Mouse (Mus musculus) right cerebral cortex, postnatal 25 days (tissue): ENCODE data around the gene Selplg.
A peak's percentile ranks its signal among the peaks of the same experiment; 100 is the strongest.

Experiments used
- DNase-seq: peaks from one replicate; pipeline ENCODE4 v3.0.0; 2022

The Selplg gene

GRCm38 (mm10) chr5:113853541-113853940 lies 21.1 kb upstream of the Selplg start:
- no peak for DNase-seq

DNA sequence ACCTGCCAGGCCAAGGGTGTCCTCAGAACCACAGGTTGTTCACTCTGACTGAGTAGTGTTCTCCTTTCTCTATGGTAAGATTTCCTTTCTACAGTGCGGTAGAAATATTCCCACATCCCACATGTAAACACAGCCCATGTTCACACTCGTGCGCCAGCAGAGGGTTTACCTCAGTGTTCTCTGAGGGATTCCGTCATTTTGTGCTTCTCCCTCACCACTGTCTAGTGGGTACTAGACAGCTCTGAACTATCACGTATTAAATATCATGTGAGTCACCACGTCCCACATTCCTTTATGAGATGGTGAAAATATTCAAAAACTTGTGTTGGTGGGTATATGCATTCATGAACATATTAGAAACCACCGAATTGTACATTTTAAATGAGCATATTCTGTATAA lies 20.0 kb upstream of the Selplg start:
- DNase-seq, result no peak

GRCm38 (mm10) chr5:113850680-113851230 lies 18.3 kb upstream of the Selplg start:
- DNase-seq, result no peak

GRCm38 (mm10) chr5:113847636-113848035 lies 15.2 kb upstream of the Selplg start:
- no peak for DNase-seq

DNA sequence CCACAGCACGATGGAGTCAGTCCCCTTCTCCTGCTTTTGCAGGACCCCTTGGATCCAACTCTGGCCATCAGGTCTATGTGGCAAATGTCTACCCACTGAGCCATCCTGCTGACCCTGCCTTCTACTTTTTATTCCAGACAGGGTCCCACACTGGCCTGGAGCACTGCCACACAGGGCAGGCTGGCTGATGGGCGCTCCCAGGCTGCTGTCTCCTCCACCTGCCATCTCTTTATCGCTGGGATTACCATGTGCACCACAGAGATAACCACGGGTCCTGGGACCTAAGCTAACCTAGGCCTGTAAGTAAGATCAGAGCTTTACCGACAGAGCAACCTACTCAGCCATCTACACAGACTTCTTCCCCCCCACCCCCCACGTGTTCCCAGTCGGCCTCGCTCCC lies 14.2 kb upstream of the Selplg start:
- DNase-seq, result no peak

GRCm38 (mm10) chr5:113845627-113846026 lies 13.2 kb upstream of the Selplg start:
- no peak for DNase-seq

DNA sequence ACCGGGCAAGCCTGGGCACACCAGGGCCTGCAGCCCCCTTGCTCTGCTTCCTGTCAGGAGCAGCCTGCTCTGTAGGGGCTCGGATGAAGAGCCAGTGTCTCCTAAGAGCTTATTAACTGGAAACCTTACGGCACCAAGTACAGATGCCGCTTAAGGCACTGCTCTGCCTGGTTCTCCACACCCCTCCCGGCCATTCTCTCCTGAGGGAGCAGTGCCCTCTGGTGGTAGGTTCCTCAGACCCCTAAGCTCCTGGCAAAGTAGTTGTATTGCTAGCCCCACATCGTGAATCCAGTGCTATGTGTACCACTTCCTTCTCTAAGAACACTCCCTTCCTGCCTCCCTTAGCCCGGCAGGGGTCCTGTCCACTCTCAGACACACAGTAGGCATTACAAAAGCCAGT lies 12.3 kb upstream of the Selplg start:
- peak; percentile 74 for DNase-seq

DNA sequence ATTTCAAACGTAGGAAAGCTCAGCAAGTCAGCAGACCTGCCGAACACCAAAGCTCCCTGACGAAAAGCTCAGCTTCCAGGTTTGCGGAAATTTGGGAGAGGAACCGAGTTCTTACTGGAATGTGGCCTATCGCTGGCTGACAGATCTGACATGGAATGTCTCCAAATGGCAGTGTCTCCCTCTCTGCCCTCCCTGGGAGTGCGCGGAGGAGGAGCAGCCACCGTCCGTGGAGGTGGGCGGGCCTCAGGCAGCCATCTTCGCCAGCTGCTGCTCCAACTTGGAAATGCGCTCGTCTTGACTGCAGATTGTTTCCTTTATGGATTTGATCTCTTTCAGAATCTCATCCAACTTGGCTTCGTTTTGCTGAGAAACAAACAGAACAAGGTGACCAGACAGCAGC lies 11.7 kb upstream of the Selplg start:
- no peak for DNase-seq

DNA sequence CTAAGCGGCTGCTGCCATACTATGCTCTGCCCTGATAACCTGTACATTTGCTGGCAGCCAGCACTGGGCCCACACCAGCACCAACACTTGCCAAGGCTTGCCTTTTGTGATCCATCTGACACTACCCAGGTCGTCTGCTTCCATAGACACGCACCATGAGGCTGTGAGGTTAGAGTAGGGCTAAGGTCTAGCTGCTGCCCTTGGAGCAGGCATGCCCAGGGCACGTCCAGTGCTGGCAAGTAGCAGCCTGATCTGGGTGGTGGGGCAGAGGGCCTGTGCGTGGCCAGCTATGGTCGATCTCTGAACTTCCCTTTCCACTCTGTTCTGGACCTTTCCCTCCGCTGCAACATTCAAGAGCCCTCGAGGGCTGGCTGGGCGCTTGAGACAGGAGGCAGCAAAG lies 10.5 kb upstream of the Selplg start:
- no peak for DNase-seq

GRCm38 (mm10) chr5:113842244-113842643 lies 9.8 kb upstream of the Selplg start:
- no peak for DNase-seq

DNA sequence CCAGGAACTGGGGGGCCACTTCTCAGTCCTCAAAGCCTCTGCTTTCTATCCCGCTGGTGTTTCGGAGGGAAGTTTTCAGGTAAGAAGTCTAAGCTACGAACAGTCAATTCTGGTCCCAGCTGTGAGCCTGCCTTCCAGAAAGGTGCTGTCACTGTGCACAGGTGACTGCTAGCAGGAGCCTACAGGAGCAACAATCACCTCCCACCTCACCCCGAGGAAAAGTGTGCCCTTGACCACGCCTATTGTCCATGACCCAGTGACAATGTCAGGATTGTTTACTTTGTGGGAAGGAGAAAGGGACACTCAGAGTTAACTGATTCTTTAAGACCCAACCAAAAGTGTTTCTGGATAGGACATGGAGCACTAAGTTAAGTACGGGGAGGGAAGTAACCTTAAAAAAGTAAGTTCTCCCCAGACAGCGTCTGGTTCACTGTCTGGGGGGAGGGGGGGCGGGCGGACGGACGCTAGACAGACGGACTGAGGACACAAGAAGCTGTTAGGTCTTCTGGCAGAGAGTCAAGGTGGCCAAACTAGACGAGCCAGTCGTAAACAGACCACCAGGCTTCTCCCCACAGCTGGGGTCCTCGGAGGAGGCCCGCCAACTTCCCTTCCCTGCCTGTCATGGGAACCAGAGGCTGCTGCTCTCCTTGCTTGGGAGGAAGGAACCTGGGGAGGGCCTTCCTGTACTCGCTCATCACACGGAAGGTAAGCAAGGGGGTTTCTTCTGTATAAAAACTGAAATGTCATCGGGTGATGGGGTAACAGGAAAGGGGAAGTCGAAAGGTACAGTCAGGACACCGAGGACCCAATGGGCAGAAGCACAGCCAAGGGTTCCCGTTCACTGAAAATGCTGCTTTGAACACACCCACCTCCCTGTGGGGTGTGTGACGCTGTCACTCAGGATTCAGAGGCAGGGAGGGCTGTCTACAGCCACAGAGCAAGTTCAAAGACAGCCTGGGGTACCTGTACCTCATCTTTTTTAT lies 9.1 kb upstream of the Selplg start:
- no peak for DNase-seq

DNA sequence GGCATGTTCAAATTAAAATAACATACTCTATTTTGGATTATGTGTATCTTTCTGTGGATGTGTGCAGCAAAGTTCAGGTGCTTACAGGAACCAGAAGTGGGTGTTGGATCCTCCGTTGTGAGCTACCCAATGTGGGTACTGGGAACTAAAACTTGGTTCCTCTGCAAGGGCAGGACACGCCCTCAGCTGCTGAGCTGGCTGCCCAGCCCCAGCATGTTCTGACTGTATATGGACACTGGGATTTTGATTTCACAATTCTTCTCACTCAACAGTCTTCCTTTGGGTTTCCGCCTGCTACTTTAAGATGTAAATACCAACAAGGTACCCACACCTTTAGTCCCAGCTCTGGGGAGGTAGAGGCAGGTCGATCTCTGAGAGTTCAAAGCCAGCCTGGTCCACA lies 8.0 kb upstream of the Selplg start:
- DNase-seq, result no peak

DNA sequence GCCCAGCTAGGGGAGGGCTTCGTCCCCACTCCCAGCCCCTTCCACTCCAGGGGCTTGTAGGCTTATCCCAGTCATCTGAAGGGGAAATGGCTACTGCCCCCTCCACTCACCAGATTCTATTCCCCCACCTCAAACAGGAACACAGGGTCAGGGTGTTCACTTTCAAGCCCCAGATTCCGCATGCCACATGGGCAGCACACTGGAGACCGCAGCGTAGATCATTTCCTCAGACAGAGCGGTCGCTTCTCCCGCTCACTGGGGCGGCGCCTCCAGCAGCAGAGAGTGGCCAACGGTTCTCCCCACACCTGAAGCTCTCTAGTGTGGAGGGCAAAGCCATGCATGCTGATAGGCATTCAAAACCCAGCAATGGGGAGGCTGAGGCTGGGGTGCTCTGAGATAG lies 4.5 kb upstream of the Selplg start:
- DNase-seq, result no peak

GRCm38 (mm10) chr5:113833316-113833947 lies 988 bp upstream of the Selplg start:
- DNase-seq, result no peak

DNA sequence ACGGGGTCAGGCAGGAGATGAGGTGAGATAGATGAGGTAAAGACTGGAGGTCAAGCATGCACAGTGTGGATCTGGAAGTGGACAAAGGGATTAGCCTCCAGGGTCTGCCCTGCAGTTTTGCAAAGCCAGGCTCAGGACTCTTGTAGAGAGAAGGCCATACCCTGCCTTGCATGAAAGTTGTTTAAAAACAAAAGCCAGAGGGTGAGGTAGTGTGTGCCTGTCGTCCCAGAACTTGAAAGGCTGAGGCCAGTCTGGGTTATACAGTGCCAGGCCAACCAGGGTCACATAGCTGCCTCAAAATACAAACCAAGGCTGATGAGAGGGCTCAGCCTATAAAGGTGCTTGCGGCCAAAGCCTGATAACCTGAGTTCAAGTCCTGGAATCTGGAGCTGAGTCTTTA lies 703 bp downstream of the Selplg start:
- no peak for DNase-seq

DNA sequence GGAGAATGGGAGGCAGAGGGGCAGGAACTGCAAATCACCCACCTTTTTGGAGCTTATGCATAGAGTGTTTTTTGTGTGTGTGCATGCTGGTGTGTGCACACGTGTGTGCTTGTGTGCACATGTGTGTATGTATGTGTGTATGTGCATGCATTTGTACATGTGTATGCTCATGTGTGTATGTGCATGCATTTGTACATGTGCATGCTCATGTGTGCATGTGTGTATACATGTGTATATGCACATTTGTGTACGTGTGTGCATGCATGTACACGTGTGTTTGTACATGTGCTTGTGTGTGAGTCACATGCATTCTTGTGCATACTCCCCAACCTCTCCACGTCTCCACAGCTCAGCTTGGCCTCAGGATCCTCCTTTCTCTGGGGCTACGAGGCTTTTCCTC lies 1.6 kb downstream of the Selplg start:
- no peak for DNase-seq

DNA sequence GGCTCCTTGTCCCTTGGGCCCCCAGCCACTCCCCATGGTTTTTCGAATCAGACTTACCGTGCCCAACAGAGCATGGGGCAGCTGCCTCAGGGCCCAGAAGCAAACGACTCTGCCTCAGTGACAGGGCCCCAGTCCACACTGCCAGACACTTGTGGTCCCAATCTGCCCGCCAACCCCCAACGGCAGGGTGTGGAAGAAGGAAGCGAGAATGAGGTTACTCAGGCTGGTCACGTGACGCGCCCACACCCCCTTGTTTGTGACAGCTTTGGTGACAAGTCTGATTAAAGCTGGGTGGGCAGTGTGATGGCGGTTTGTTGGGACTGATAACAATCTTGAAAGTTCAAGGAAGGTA lies 2.2 kb downstream of the Selplg start:
- DNase-seq, result no peak

DNA sequence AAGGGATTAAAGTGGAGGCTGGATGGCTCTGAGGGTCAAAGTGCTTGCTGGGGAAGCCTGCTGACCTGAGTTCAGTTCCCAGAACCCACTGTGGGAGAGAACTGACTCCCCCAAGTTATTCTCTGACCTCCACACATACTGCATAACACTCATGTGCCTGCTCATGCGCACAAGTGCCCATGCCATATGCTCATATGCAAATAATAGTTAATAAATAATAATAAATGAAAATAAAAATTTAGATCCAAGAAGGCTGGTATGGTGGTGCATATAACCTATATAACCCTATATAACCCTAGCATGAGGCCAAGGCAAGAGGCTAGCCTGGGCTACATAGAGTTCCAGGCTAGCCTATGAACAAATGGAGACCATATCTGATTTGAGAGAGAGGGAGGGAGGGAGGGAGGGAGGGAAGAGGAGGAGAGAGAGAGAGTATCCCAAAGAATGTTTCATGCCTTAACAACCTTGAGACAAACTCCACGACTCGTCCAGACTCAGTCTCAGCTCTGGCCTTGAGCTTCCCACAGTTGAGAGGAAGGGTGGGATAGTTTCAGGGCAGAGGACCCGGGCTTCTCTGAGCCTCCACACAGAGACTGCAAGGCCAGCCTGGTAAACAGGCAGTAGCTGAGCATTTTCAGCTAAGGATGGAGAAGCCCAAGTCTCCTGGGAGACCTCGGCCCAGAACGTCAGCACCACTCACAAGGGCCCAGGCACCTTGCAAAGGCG lies 2.7 kb downstream of the Selplg start:
- DNase-seq, result no peak

GRCm38 (mm10) chr5:113828481-113828880 lies 4.0 kb downstream of the Selplg start:
- no peak for DNase-seq

DNA sequence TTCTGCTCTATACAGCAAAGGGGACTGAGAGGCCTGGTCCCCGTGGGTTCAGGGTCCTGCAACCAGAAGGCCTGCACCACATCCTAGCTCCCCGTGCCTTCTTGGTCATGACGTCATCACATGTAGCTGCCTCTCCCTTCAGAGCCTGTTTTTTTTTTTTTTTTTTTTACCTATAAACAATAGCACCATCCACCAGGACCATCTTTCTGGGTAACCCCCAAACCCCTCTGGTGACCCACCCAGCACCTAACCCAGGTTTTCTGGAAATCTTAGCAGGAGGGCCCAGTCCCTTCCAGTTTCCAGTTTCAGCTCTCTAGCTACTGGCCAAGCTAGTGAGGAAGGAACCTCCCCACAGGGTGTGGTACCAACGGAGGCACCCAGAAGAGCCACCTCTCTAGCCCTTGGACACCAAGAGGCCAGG lies 4.4 kb downstream of the Selplg start:
- DNase-seq, result no peak

DNA sequence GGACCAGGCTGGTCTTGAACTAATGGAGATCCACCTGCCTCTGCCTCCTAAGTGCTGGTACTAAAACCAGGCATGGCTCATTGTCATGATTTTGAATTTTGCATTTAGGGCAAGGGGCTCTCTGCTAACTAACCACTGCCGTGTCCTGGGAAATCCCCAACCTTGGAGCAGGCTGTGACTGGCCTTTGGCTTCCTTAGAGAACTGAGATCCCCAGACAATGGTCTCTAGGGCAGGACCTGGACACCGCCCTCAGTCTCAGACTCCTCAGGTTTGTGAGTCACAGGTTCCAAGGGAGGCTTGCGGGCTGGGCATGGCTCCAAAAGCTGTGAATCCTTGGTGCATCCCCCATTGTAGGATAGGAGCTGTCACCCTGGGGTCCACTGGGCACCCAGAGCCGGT lies 5.8 kb downstream of the Selplg start:
- no peak for DNase-seq

DNA sequence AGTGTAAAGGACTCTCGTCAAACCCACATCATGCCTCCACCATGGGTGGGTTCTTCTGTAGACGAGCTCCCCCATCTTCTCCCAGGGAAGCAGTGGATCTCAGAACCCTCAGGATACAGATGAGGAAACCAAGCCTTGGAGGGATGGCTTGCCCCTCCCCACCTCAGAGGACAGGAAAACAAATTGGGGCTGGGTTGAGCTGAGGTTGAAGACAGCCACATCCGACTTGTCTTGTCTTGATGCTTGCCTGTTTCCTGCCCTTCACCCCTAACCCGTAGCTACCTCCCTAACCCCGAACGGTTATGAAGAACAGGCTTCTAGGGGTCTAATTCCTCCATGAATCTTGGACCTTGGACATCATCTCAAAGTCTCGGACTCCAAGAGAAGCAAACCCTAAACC lies 6.9 kb downstream of the Selplg start:
- no peak for DNase-seq

DNA sequence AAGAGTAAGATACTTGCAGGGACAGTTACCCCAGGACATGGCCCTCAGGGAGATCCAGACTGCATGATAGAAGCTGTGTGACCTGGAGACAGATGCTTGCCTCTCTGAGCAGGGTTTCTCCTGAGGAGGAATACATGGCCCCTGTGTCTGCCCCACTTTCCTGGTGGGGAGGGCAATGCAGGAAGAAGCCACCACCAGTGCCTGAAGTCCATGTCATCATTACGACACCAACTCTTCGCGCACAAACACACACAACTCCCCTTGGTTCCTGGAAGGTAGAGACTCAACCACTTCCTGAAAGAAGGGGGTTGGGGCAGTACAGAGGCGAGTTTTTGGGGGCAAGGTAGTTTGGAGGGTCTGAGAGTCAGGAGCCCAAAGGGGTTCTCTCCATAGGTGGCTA lies 8.2 kb downstream of the Selplg start:
- DNase-seq, result no peak

GRCm38 (mm10) chr5:113818572-113818971 lies 13.9 kb downstream of the Selplg start:
- DNase-seq, result no peak
